Mouse (Mus musculus): ENCODE results near the gene Phc1. TPM values are rescaled to one million over a fixed set of nuclear protein-coding genes. Genes with fewer than 3 reads are reported as not detected.

Gene Phc1
- total and polyA plus RNA-seq, 3 experiments: 4.6 to 35.9 TPM; not detected in 1

DNA sequence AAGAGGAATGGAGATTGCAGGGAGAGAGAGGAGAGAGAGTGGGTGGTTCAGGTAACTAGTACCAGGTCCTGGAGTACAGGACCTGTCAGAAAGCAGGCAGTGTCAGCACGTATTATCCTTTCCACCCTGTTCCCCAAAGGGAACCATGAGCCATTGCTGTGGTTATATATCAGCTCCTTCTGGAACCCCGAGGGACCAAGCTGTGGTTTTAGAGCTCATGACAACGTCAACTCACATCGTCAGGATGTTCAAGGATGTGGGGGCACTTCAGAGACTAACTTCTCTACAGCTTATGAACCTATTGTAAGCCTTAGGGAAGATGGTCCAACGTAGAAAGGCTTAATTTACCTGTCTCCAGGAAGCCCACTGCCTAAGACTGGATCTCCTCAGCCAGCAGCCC, 42.9 kb upstream of the Phc1 start:
- TF ChIP-seq CHD1 (IDR thresholded peaks at IDR 0.05; ENCODE audit: low read depth, low read length) (no peak), EP300 (IDR thresholded peaks at IDR 0.05; ENCODE audit: low read depth in 1 of 2, low read length in 2 of 2) (no peak), HCFC1 (IDR thresholded peaks at IDR 0.05; ENCODE audit: low read depth, low read length) (no peak)
- Histone ChIP-seq H3K4me1 (ENCODE audit: control insufficient read depth in 1 of 2, insufficient read depth in 2 of 2, low read length in 2 of 2) (peaks cover 8 to 20% of the 10 kb centered on the region in 2 experiments), H3K4me3 (ENCODE audit: control insufficient read depth in 1 of 2, insufficient read depth in 1 of 2, low read depth in 2 of 2, low read length in 2 of 2) (no peak overlapping the region), H3K27me3 (ENCODE audit: control insufficient read depth in 1 of 2, insufficient read depth in 2 of 2, low read length in 2 of 2) (no peaks in the 10 kb centered on the region), H3K27ac (ENCODE audit: control insufficient read depth, low read depth, low read length) (no peak overlapping the region), H3K36me3 (ENCODE audit: control insufficient read depth in 1 of 2, insufficient read depth in 2 of 2, low read length in 2 of 2) (no peaks in the 10 kb centered on the region; a peak in 1 of 4 replicates), H3K9me3 (replicated peaks; ENCODE audit: insufficient read depth, low read length) (no peaks in the 10 kb centered on the region), H3K79me2 (ENCODE audit: control insufficient read depth, insufficient read depth, low read length, poor library complexity) (no peaks in the 10 kb centered on the region), H3K9ac (ENCODE audit: control insufficient read depth, low read depth, low read length, poor library complexity, severe bottlenecking) (no peak overlapping the region)
- DNase-seq (ENCODE audit: low read depth, low spot score): no peak

DNA sequence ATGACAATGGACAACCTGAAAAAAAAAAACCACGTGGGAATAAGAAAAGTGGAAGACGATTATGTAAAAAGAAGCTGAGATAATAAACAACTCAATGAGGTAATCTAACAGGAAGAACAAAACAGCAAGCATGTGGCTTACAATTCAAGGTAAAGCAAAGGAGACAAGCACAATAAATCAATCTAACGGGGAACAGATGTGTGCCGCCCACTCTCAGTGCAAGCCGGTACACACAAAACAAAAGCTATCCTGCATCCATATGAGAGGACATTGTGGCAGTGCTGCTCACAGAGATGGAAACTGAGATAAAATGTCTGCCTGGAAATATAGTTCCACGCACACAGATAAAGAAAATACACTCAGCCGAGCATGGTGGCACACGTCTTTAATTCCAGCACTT, 41.7 kb upstream of the Phc1 start:
- no peak for DNase-seq (ENCODE audit: low read depth, low spot score)
- Histone ChIP-seq H3K9me3 (replicated peaks; ENCODE audit: insufficient read depth, low read length) (no peaks in the 10 kb centered on the region), H3K4me1 (ENCODE audit: control insufficient read depth in 1 of 2, insufficient read depth in 2 of 2, low read length in 2 of 2) (peaks cover 3 to 18% of the 10 kb centered on the region in 2 experiments; a peak in 3 of 4 replicates), H3K79me2 (ENCODE audit: control insufficient read depth, insufficient read depth, low read length, poor library complexity) (no peaks in the 10 kb centered on the region), H3K27ac (ENCODE audit: control insufficient read depth, low read depth, low read length) (no peak overlapping the region), H3K4me3 (ENCODE audit: control insufficient read depth in 1 of 2, insufficient read depth in 1 of 2, low read depth in 2 of 2, low read length in 2 of 2) (no peak overlapping the region), H3K27me3 (ENCODE audit: control insufficient read depth in 1 of 2, insufficient read depth in 2 of 2, low read length in 2 of 2) (no peaks in the 10 kb centered on the region), H3K9ac (ENCODE audit: control insufficient read depth, low read depth, low read length, poor library complexity, severe bottlenecking) (no peak overlapping the region), H3K36me3 (ENCODE audit: control insufficient read depth in 1 of 2, insufficient read depth in 2 of 2, low read length in 2 of 2) (peaks cover 0 to 3% of the 10 kb centered on the region in 2 experiments; a peak in 1 of 4 replicates)
- no peak for TF ChIP-seq ZNF384 (IDR thresholded peaks at IDR 0.05; ENCODE audit: low read depth, low read length)
- 0 out of 2 replicates have a peak, but pooled peaks have one; percentile 16 for TF ChIP-seq ETS1 (IDR thresholded peaks at IDR 0.05; ENCODE audit: low read depth, low read length)
- TF ChIP-seq CHD1 (IDR thresholded peaks at IDR 0.05; ENCODE audit: low read depth, low read length): no peak
- TF ChIP-seq POLR2AphosphoS5 (IDR thresholded peaks at IDR 0.05; ENCODE audit: borderline replicate concordance, low read depth, low read length): no peak

DNA sequence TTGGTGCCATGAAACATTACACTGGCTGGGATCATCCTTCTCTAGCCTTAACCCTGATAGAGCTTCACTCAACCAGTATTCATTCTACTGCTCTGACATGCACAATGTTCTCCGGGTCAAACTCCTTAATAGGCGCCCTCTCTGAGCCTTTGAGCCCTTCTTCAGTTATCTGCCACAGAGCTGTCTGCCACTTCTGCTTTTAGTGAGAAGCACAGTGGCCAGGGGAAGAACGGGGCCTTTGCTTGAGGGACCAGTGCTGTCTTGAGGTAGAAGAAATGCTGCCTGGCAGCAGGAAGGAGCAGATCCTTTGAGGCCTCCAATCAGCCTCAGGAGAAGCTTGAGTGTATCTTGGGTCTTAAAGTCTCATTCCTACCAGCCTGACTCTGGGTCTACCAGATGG, 27.9 kb upstream of the Phc1 start:
- Histone ChIP-seq H3K9ac (ENCODE audit: control insufficient read depth, low read depth, low read length, poor library complexity, severe bottlenecking) (no peak overlapping the region), H3K79me2 (ENCODE audit: control insufficient read depth, insufficient read depth, low read length, poor library complexity) (no peaks in the 10 kb centered on the region), H3K36me3 (ENCODE audit: control insufficient read depth in 1 of 2, insufficient read depth in 2 of 2, low read length in 2 of 2) (peaks cover 0 to 5% of the 10 kb centered on the region in 2 experiments; a peak in 2 of 4 replicates), H3K4me1 (ENCODE audit: control insufficient read depth in 1 of 2, insufficient read depth in 2 of 2, low read length in 2 of 2) (peaks cover 7 to 21% of the 10 kb centered on the region in 2 experiments), H3K27ac (ENCODE audit: control insufficient read depth, low read depth, low read length) (no peak overlapping the region), H3K4me3 (ENCODE audit: control insufficient read depth in 1 of 2, insufficient read depth in 1 of 2, low read depth in 2 of 2, low read length in 2 of 2) (no peak overlapping the region), H3K27me3 (ENCODE audit: control insufficient read depth in 1 of 2, insufficient read depth in 2 of 2, low read length in 2 of 2) (no peaks in the 10 kb centered on the region), H3K9me3 (replicated peaks; ENCODE audit: insufficient read depth, low read length) (no peaks in the 10 kb centered on the region)
- TF ChIP-seq EP300 (IDR thresholded peaks at IDR 0.05; ENCODE audit: low read depth in 1 of 2, low read length in 2 of 2) (peak in 1 of 2 experiments; percentile 30; a peak in 1 of 4 replicates), GATA1 (IDR thresholded peaks at IDR 0.05; ENCODE audit: low read depth, low read length) (peak; percentile 36; the same call in 1 of the 2 replicates), USF1 (IDR thresholded peaks at IDR 0.05; ENCODE audit: low read depth, low read length) (no peak), ZNF384 (IDR thresholded peaks at IDR 0.05; ENCODE audit: low read depth, low read length) (no peak), TAL1 (IDR thresholded peaks at IDR 0.05; ENCODE audit: low read length) (no peak), TBP (IDR thresholded peaks at IDR 0.05; ENCODE audit: low read depth, low read length) (no peak)
- DNase-seq (ENCODE audit: low read depth, low spot score): peak; percentile 78
